Mouse (Mus musculus) kidney, adult 18-20 months (tissue): ENCODE data around the gene 4930564D02Rik.

Experiments used
- DNase-seq: peaks from one replicate; pipeline ENCODE4 v3.0.0; 2021

The 4930564D02Rik gene

GRCm38 (mm10) chr3:105066544-105066943, at the start of gene 4930564D02Rik:
Gene 4930564D02Rik, plus strand, starts transcription at chr3:105066844.
- no peak for DNase-seq

GRCm38 (mm10) chr3:105017314-105017713, 49.3 kb upstream of the 4930564D02Rik start:
- DNase-seq: no peak

GRCm38 (mm10) chr3:105018085-105018782, 48.4 kb upstream of the 4930564D02Rik start:
- no peak for DNase-seq

DNA sequence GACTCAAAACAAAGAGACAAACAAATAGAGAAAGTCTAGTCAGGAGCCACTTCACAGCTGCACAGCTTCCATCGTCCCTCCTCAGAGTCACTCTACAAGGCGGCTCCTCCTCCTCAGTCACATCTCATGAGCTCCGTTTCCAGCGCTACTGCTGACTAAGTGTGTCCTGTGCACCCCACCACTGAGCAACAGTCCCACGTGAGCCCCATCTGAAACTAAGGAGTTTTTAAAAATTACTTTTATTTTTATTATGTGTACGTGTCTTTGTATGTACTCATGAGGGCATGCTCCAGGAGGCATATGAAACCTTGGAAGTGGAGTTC, 47.9 kb upstream of the 4930564D02Rik start:
- DNase-seq: no peak

GRCm38 (mm10) chr3:105019826-105020692, 46.6 kb upstream of the 4930564D02Rik start:
- peak; percentile 36 for DNase-seq

GRCm38 (mm10) chr3:105023371-105024005, 43.2 kb upstream of the 4930564D02Rik start:
- DNase-seq: no peak

DNA sequence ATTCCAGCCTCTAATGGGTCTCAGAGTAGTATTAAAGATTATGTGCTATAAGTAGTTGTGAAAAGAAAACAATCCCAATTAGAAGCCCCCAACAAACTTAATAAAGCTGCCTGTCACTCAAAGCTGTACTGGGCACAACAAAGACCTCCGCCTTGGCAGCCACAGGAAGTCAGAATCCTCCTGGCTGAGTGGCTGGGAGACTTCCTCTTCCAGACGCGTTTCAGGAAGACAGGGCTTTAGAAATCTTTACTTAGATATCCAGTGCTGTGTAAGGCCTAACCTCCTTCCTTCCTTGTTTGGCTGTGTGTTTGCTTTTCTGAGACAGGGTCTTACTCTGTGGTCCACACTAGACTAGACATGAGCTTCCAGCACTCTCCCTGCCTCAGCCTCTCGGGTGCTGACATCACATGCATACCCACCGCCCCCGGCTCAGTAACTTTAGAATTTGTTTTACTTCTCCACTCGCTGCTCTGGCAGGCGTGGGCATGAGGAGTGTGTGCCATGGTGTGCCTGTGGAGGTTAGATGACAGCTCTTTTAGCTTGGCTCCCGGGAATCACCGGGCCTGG, 30.3 kb upstream of the 4930564D02Rik start:
- DNase-seq: no peak

- no peak for DNase-seq
These were observed 29.3 kb upstream of the 4930564D02Rik start for GRCm38 (mm10) chr3:105037240-105037770.

- DNase-seq: no peak
These were observed 26.6 kb upstream of the 4930564D02Rik start for GRCm38 (mm10) chr3:105040002-105040401.

DNA sequence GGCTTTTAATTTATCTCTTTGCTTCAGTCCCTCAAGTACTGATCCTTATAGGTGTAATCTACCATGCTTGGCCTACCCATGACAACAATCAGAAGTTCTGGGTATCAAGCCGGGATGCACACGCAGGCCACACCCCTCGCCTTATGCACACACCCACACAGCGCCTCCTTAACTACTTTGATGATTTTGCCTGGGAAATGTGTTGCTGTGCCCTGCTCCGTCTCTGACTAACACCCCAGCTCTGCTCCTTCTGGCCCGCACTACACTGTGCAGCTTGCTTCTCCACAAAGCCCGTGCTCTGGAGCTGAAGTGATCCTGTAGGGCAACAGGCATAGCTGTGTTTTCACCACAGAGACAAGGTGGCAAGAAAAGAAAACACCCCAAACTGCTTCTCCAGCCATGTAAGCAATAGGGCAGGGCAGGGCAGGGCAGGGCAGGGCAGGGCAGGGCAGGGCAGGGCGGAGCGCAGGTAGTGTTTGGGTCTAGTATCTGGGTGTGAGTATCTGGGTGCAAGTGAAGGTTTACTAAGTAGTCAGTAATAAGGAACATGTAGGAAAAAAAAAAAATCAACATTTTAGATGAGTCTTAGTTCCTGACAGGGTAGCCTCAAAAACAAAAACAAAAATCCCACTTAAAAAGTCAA, 25.5 kb upstream of the 4930564D02Rik start:
- DNase-seq: no peak

DNA sequence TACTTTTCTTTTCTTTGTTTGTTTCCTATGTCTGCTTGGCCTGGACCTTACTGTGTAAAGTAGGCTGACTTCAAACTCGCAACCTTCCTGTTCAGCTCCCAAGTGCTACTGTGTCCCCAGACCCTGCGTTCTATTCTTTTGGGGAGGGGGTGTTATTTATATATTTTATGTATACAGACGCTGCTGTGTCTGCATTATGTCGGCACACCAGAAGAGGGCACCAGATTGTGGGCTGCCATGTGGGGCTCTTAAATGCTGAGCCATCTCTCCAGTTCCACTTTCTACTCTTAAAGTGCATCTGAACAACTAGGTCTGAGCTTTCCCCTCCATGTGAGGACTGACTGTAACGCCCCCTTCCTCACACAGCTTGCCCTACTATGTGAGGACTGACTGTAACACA, 22.9 kb upstream of the 4930564D02Rik start:
- no peak for DNase-seq

DNA sequence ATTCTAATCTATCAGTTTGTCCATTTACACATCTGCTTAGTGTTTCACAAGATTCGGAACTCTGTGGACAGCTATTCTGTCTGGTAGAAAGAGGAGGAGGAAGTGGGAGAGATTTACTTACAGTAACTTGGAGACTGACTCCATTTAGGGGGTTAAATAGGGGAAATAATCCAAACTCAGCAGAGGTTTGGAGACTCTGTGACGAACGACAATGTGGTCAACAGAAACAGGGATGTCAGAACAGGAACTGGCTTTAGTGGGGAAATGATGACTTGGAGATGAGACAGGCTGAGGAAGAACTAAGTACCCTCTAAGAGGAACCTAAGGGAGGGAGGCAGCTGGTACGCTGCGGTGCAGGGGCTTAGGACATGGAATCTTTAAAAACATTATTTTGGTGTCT, 19.8 kb upstream of the 4930564D02Rik start:
- DNase-seq: no peak

- peak; percentile 74 for DNase-seq
These were observed 19.0 kb upstream of the 4930564D02Rik start for GRCm38 (mm10) chr3:105047616-105048015.

GRCm38 (mm10) chr3:105049848-105050247, 16.8 kb upstream of the 4930564D02Rik start:
- DNase-seq: no peak

DNA sequence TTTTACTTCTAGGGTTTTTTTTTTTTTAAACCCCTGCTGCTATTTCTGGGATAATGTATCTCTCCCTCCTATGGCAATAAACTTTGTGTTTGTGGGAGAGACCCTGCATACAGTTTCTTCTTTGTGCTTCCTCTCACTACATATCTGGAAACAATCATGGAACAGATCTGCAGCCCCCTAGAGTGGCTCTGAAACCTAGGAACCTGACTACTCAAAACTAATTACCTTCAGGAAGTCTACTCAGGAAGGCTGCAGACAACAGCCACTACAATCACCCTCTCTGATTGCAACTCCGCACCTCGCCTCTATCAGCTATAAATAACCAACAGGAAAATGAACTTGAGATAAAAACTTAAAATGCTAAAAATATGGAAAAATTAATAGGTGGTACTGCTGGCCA, 15.5 kb upstream of the 4930564D02Rik start:
- DNase-seq: no peak

GRCm38 (mm10) chr3:105052171-105052936, 14.3 kb upstream of the 4930564D02Rik start:
- no peak for DNase-seq

GRCm38 (mm10) chr3:105052937-105053697, 13.5 kb upstream of the 4930564D02Rik start, which contains the start of gene Cttnbp2nl:
Gene Cttnbp2nl, minus strand, starts transcription at chr3:105053146.
- peak; percentile 99 for DNase-seq

DNA sequence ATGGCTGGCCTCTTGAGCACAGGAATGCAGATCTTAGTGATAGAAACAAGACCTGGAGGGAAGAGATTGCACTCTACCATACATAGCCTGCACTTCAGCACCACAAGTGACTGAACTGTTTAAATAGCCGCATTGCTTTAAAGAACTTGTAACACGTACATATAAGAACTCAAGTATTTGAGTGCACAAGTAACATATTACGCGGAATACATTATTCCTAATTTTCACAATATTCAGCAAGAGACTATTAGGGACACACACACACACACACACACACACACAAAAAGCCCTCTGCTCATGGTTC, 13.0 kb upstream of the 4930564D02Rik start:
- DNase-seq: no peak

DNA sequence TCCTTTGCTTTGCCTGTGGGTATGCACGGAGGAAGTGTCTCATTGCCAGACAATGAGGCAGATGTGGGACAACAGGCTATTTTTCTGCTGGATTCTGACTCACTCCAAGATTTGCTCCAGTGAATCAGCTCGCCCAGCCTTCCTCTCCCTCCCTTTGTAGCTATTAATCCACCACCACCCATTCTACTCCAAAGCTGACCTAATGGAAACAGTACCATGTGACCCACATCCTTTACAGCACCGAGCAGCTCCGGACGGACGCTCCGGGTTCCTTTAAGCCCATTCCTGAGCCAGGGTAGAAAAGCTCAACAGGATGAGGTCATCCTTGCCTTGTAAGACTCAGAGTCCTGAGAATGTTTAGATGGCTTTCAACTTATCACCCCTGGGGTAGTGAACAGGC, 11.7 kb upstream of the 4930564D02Rik start:
- DNase-seq: peak; percentile 66

DNA sequence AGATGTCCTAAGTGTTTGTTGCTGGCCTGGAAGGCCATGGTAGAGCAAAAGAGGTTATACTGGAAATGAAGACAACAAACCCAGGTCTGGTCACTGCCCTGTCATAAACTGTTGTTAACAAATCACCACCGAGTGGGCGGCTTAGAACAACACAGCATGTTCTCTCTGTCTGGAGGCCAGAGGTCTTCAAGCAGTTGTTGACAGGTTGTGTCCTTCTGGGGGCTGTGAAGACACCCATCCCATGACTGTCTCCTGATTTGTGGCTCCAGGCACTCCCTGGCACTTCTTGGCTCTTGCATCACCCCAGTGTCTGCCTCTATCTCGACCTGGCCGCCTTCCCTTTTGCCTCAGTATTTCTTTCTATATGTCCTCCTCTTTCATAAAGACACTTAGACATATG, 11.0 kb upstream of the 4930564D02Rik start:
- DNase-seq: peak; percentile 14
